Mouse (Mus musculus): ENCODE data around the gene Frmd4a.
"Not testable (repeated sequence)": the region's sequence is repeated elsewhere in the genome, so short reads cannot be mapped to it uniquely, and the experiment has no call there.

The Frmd4a gene

GRCm38 (mm10) chr2:4616995-4617394, 599.5 kb downstream of the Frmd4a start:
- DNase-seq (ENCODE audit: low spot score in 2 of 2) = no peak

GRCm38 (mm10) chr2:4619126-4619525, 601.6 kb downstream of the Frmd4a start:
- DNase-seq (ENCODE audit: low spot score in 2 of 2) = not testable (repeated sequence)

- DNase-seq (ENCODE audit: low spot score in 2 of 2) = no peak
Observed at GRCm38 (mm10) chr2:4619893-4620593, 602.5 kb downstream of the Frmd4a start.

GRCm38 (mm10) chr2:4620640-4621401, 603.3 kb downstream of the Frmd4a start:
- DNase-seq (ENCODE audit: low spot score in 2 of 2) = peak in 1 of 2 experiments; percentile 43

GRCm38 (mm10) chr2:4621471-4621985, 604.0 kb downstream of the Frmd4a start:
- DNase-seq (ENCODE audit: low spot score in 2 of 2) = no peak

- DNase-seq (ENCODE audit: low spot score in 2 of 2) = no peak
Observed at GRCm38 (mm10) chr2:4626911-4627310, 609.4 kb downstream of the Frmd4a start.

- DNase-seq (ENCODE audit: low spot score in 2 of 2) = no peak
Observed at GRCm38 (mm10) chr2:4628920-4629319, 611.4 kb downstream of the Frmd4a start.

GRCm38 (mm10) chr2:4629470-4629869, 612.0 kb downstream of the Frmd4a start:
- DNase-seq (ENCODE audit: low spot score in 2 of 2) = no peak

GRCm38 (mm10) chr2:4630197-4630835, 612.8 kb downstream of the Frmd4a start:
- DNase-seq (ENCODE audit: low spot score in 2 of 2) = no peak

- DNase-seq (ENCODE audit: low spot score in 2 of 2) = no peak
Observed at GRCm38 (mm10) chr2:4635804-4636203, 618.3 kb downstream of the Frmd4a start.

- DNase-seq (ENCODE audit: low spot score in 2 of 2) = no peak
Observed at GRCm38 (mm10) chr2:4636656-4637055, 619.1 kb downstream of the Frmd4a start.

- no peak for DNase-seq (ENCODE audit: low spot score in 2 of 2)
Observed at GRCm38 (mm10) chr2:4638189-4638588, 620.7 kb downstream of the Frmd4a start.

- no peak for DNase-seq (ENCODE audit: low spot score in 2 of 2)
Observed at GRCm38 (mm10) chr2:4645066-4645465, 627.5 kb downstream of the Frmd4a start.

GRCm38 (mm10) chr2:4648094-4648493, 630.6 kb downstream of the Frmd4a start:
- DNase-seq (ENCODE audit: low spot score in 2 of 2) = no peak

- DNase-seq (ENCODE audit: low spot score in 2 of 2) = no peak
Observed at GRCm38 (mm10) chr2:4649646-4650045, 632.1 kb downstream of the Frmd4a start.

- DNase-seq (ENCODE audit: low spot score in 2 of 2) = peak; percentile 81 to 88
Observed at GRCm38 (mm10) chr2:4651500-4652285, 634.2 kb downstream of the Frmd4a start, which contains the start of gene Prpf18. Gene Prpf18, minus strand, starts transcription at chr2:4652113.

- no peak for DNase-seq (ENCODE audit: low spot score in 2 of 2)
Observed at GRCm38 (mm10) chr2:4660677-4661076, 643.2 kb downstream of the Frmd4a start.

Data from urinary bladder, postnatal 4 days (tissue).